Mouse (Mus musculus) bone marrow, adult 2 months (tissue): ENCODE measurements around the gene Rpl36a.
"Not testable (repeated sequence)": the region's sequence is repeated elsewhere in the genome, so short reads cannot be mapped to it uniquely, and the experiment has no call there.

ENCODE experiments used
- CTCF ChIP-seq: fragments of 200-500 bp; IDR thresholded peaks from 2 replicates; pipeline ENCODE4 v1.5.1; 2011; ENCODE audit warnings: low read length, control low read depth; ENCODE audit not compliant: control insufficient read depth, insufficient read depth
- POLR2A ChIP-seq: fragments of 200-500 bp; IDR thresholded peaks from 2 replicates; pipeline ENCODE4 v1.6.1; 2011; ENCODE audit warnings: low read depth, mild to moderate bottlenecking, control low read depth, low read length, borderline replicate concordance; ENCODE audit not compliant: control insufficient read depth

GRCm38 (mm10) chrX:134539795-134540194 is 45.7 kb upstream of the Rpl36a start:
- TF ChIP-seq CTCF, POLR2A: not testable (repeated sequence)
